Mouse (Mus musculus) lung, embryonic 14.5 days (tissue): ENCODE measurements around the gene Morf4l1. TPM values are rescaled to one million over a fixed set of nuclear protein-coding genes. Genes with fewer than 3 reads are reported as not detected.
"Not testable (repeated sequence)": the region's sequence is repeated elsewhere in the genome, so short reads cannot be mapped to it uniquely, and the experiment has no call there.

Experiments
- ATAC-seq: fragments of 200-750 bp; cut with Nextera tagmentation; 2 replicates; pipeline ENCODE4 v1.8.0; 2017; ENCODE audit warnings: mild to moderate bottlenecking, moderate TSS enrichment, moderate library complexity; ENCODE audit not compliant: insufficient read depth
- DNase-seq: peaks from one replicate; pipeline ENCODE4 v3.0.0-alpha.2; 2015
- H3K27ac ChIP-seq: fragments of 300-500 bp; sonication (generic); 2 replicates; pipeline ENCODE4 v1.5.1; 2014; ENCODE audit warnings: low read depth, mild to moderate bottlenecking, moderate library complexity
- H3K27me3 ChIP-seq: fragments of 300-500 bp; sonication (generic); 2 replicates; pipeline ENCODE4 v1.6.1; 2014; ENCODE audit warnings: low read length, control low read depth; ENCODE audit not compliant: insufficient read depth
- H3K36me3 ChIP-seq: fragments of 300-500 bp; sonication (generic); 2 replicates; pipeline ENCODE4 v1.6.1; 2014; ENCODE audit warnings: control low read depth; ENCODE audit not compliant: insufficient read depth
- H3K4me1 ChIP-seq: fragments of 300-500 bp; sonication (generic); 2 replicates; pipeline ENCODE4 v1.6.1; 2014; ENCODE audit warnings: antibody characterized with exemption, control low read depth; ENCODE audit not compliant: insufficient read depth
- H3K4me2 ChIP-seq: fragments of 300-500 bp; sonication (generic); 2 replicates; pipeline ENCODE4 v1.6.1; 2014; ENCODE audit warnings: mild to moderate bottlenecking
- H3K4me3 ChIP-seq: fragments of 300-500 bp; sonication (generic); 2 replicates; pipeline ENCODE4 v1.5.1; 2014; ENCODE audit warnings: low read depth, low read length
- H3K9ac ChIP-seq: fragments of 300-500 bp; sonication (generic); 2 replicates; pipeline ENCODE4 v1.6.1; 2014
- H3K9me3 ChIP-seq: fragments of 300-500 bp; sonication (generic); 2 replicates; pipeline ENCODE4 v1.6.1; 2016; ENCODE audit warnings: low read depth, low read length, control low read depth
- CTCF ChIP-seq: IDR thresholded peaks from 2 replicates; pipeline ENCODE4 v1.5.1; 2016; ENCODE audit warnings: antibody characterized with exemption, low read depth
- WGBS: fragments of 180-500 bp; shearing (Covaris S2); extraction: QIAGEN DNeasy Blood & Tissue Kit; methylation state at CpG from one replicate; pipeline ENCODE4 v1.1.7; 2014; 5-methylcytosine and 5-hydroxymethylcytosine counted together
- polyA plus RNA-seq: library from polyadenylated mRNA; unstranded; fragments of >200 nt; fragmentation: Nextera tagmentation; extraction: Ambion mirVana; gene quantifications from 2 replicates; pipeline ENCODE4 v1.2.1, GENCODE M21; 2014

The Morf4l1 gene
- polyA plus RNA-seq, 1 experiment from 2014 or later, result 416 TPM

DNA sequence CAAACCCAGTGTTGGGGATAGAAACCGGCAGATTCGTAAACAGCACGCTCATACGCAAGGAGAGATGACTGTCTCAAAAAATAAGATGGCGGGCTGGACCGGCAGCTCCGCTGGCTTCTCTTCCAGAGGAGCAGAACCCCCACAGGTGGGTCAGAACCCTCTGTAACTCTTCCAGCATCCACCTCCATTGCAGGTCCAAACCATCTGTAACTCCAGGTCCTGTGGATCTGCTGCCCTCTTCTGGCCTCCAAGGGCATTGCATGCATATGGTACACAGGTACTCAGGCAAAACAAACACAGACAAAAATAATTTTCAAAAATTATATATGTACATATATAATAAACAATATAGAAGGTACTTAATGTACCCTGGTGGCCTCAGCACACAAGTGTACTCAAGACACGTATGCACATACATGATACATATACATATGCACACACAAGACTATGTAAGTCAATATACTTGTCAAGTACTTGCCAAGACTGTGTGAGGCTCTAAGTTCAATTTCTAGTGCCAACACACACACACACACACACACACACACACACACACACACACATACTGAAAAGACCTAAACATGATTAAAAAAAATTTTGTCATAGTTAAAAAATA, 37.6 kb downstream of the Morf4l1 start:
- ATAC-seq (peak; percentile 67; the same call in 1 of the 2 replicates), DNase-seq (peak; percentile 78)
- WGBS, result 60% methylated on average over 8 of the region's 8 CpGs
- Histone ChIP-seq H3K27me3 (no peaks in the 10 kb centered on the region), H3K4me1 (no peaks in the 10 kb centered on the region), H3K4me3 (no peak overlapping the region), H3K4me2 (no peak overlapping the region), H3K9me3 (no peaks in the 10 kb centered on the region), H3K27ac (no peak overlapping the region), H3K9ac (no peak overlapping the region), H3K36me3 (no peaks in the 10 kb centered on the region)
- TF ChIP-seq CTCF, result peak; percentile 93

DNA sequence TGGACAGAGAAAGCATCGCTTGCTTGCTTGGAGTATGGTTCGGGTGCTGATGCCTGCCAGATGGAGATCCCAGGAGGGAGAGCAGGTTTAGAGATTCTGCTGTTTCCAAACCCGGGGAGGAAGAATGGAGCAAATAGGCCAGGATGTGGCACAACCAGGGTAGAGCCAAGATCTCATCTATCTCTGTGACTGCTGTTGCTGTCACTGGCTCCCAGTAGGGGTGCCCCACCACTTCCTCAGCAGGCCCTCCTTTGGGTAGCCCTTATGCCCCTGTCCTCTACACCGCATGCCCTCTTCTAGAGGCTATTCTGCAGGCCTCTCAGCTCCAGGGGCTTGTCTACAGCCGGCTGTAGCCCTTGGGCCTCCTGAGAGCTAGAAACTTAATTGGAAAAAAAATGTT, 38.4 kb downstream of the Morf4l1 start:
- no peak for DNase-seq
- 80% methylated on average over 5 of the region's 5 CpGs for WGBS
- no peak overlapping the region for H3K9ac ChIP-seq

DNA sequence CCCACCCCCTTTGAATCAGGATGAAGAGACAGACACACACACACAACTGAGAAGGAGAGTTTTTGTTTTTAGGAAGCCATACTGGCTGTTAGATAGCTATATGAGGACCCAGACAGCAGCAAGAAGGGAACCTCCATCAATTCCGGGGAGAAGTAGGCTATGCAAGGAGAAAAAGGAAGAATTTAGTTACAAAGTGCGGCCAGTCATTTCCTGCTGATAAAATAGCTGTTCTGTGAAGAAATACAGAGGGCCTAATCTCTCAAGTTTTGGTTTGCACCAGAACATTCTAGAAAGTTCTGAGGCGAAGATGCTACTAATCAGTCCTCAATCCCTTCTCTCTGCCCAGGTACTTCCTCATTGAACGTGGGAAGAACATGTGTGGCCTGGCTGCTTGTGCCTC, 39.2 kb downstream of the Morf4l1 start:
- TF ChIP-seq CTCF, result no peak
- Histone ChIP-seq H3K4me3 (no peak overlapping the region), H3K9ac (no peak overlapping the region), H3K27ac (no peak overlapping the region), H3K27me3 (no peaks in the 10 kb centered on the region), H3K36me3 (no peaks in the 10 kb centered on the region), H3K4me2 (no peak overlapping the region), H3K4me1 (no peaks in the 10 kb centered on the region), H3K9me3 (no peaks in the 10 kb centered on the region)
- ATAC-seq (no peak), DNase-seq (no peak)
- 62% methylated on average over 4 of the region's 4 CpGs for WGBS

More for the DNA sequence above, 38.4 kb downstream of the Morf4l1 start:
- H3K27me3 ChIP-seq, result no peaks in the 10 kb centered on the region
- no peaks in the 10 kb centered on the region for H3K4me1 ChIP-seq
- H3K4me2 ChIP-seq, result no peak overlapping the region
- H3K9me3 ChIP-seq, result no peaks in the 10 kb centered on the region
- no peak overlapping the region for H3K4me3 ChIP-seq
- no peak for TF ChIP-seq CTCF
- no peak; the same call in 1 of the 2 replicates for ATAC-seq
- H3K27ac ChIP-seq, result no peak overlapping the region
- no peaks in the 10 kb centered on the region for H3K36me3 ChIP-seq

DNA sequence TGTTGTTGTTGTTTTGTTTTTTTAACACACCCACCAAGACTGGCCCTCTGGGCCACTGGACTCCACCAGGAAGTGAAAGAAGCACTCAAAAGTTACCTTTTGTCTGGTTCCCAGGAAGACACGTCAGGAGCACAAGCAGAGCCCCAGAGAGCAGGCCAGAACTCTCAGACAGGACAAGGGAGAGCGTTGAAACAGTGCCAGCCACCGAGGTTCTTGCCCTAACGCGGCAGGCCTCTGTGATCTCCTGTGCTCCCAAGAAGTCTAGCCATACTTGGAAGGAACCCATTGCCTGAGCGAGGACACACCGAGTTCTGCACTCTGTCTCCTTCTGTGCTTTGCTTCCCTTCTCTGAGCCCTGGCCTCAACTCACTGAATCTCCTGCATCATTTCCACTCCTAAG, 44.4 kb downstream of the Morf4l1 start:
- H3K9ac ChIP-seq, result no peak overlapping the region
- DNase-seq (no peak), ATAC-seq (no peak)
- H3K36me3 ChIP-seq, result no peaks in the 10 kb centered on the region
- no peak overlapping the region for H3K4me3 ChIP-seq
- H3K4me1 ChIP-seq, result peaks cover 3% of the 10 kb centered on the region; the same call in 1 of the 2 replicates
- 77% methylated on average over 7 of the region's 7 CpGs for WGBS
- H3K27me3 ChIP-seq, result no peaks in the 10 kb centered on the region
- H3K27ac ChIP-seq, result no peak overlapping the region
- H3K9me3 ChIP-seq, result no peaks in the 10 kb centered on the region
- H3K4me2 ChIP-seq, result no peak overlapping the region
- no peak for TF ChIP-seq CTCF

DNA sequence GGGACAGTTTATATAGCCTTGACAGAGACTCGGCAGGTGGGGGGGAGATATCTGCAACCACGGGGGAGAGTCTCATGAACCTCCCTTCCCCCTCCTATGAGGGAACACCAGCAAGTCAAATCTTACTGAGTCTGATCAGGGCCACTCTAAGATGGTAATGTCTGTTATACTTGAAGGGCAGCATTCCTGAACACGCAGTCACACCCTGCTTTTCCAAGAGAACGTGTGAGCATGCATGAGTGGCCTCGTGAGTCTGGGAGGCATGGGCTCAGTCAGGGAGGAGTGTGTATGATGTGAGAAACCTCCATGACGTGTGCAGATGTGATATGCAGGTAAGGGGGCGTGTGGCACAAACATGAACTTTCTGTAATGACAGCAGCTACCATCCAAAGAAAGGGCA, 45.1 kb downstream of the Morf4l1 start:
- no peak overlapping the region for H3K4me2 ChIP-seq
- H3K9me3 ChIP-seq, result no peaks in the 10 kb centered on the region
- H3K27ac ChIP-seq, result no peak overlapping the region; the same call in 1 of the 2 replicates
- no peaks in the 10 kb centered on the region for H3K36me3 ChIP-seq
- DNase-seq, result peak; percentile 63
- no peaks in the 10 kb centered on the region for H3K27me3 ChIP-seq
- no peak overlapping the region for H3K4me3 ChIP-seq
- H3K4me1 ChIP-seq, result peaks cover 3% of the 10 kb centered on the region; the same call in 1 of the 2 replicates
- no peak overlapping the region for H3K9ac ChIP-seq
- no peak for TF ChIP-seq CTCF
- ATAC-seq, result peak; percentile 85
- WGBS, result 45% methylated on average over 7 of the region's 7 CpGs

DNA sequence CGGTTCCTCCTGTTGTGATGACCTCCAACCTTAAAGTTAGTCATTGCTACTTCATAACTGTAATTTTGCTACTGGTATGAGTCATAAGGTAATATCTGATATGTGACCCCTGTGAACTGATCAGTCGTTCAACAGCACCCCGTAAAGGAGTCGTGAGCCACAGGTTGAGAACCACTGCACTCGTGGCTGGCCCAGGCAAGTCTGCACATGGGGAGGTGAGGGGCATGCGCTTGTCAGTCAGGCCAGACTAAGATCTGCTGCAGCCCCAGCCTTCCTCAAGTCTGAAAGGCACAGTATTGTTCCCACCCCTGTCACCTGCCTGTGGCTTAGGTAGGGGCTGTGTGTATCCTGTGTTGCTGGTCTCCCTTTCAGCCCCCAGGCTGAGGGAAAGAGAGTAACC, 45.8 kb downstream of the Morf4l1 start:
- whole genome bisulfite sequencing, result 81% methylated on average over 6 of the region's 6 CpGs
- Histone ChIP-seq H3K4me3 (no peak overlapping the region), H3K27ac (0 out of 2 replicates have a peak overlapping the region, but pooled peaks have one; percentile 26)

DNA sequence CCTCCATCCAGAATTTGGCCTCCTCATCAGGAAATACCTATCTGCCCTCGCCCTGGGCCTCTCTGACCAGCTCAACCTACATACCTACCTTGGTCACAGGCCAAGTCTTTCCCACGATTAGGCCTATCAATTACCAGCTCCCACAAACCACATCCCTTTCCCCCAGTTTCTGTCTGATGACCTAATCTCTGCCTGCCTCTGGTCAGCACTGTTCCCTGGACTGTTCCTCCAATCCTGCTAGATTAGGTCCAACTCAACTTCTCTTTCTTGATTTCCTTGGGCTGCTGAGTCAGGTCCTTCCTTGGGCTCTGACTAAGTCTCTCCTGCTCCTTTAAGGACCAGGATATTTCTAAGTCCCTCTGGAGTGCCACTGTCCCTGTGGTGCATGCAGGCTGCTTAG, 47.2 kb downstream of the Morf4l1 start:
- no peaks in the 10 kb centered on the region for H3K36me3 ChIP-seq
- H3K9ac ChIP-seq, result no peak overlapping the region
- no peak for TF ChIP-seq CTCF
- no peaks in the 10 kb centered on the region for H3K27me3 ChIP-seq
- 70% methylated on average over 2 of the region's 2 CpGs for WGBS
- ATAC-seq (no peak), DNase-seq (no peak)
- no peak overlapping the region for H3K4me3 ChIP-seq
- no peak overlapping the region for H3K4me2 ChIP-seq
- no peaks in the 10 kb centered on the region for H3K9me3 ChIP-seq
- H3K4me1 ChIP-seq, result peaks cover 3% of the 10 kb centered on the region; the same call in 1 of the 2 replicates
- no peak overlapping the region for H3K27ac ChIP-seq

More for the DNA sequence above, 45.8 kb downstream of the Morf4l1 start:
- H3K27me3 ChIP-seq, result no peaks in the 10 kb centered on the region
- peaks cover 3% of the 10 kb centered on the region; the same call in 1 of the 2 replicates for H3K4me1 ChIP-seq
- peak; percentile 16; the same call in 1 of the 2 replicates for ATAC-seq
- TF ChIP-seq CTCF, result no peak
- no peaks in the 10 kb centered on the region for H3K36me3 ChIP-seq
- no peaks in the 10 kb centered on the region for H3K9me3 ChIP-seq
- DNase-seq, result no peak
- no peak overlapping the region for H3K9ac ChIP-seq
- H3K4me2 ChIP-seq, result no peak overlapping the region

DNA sequence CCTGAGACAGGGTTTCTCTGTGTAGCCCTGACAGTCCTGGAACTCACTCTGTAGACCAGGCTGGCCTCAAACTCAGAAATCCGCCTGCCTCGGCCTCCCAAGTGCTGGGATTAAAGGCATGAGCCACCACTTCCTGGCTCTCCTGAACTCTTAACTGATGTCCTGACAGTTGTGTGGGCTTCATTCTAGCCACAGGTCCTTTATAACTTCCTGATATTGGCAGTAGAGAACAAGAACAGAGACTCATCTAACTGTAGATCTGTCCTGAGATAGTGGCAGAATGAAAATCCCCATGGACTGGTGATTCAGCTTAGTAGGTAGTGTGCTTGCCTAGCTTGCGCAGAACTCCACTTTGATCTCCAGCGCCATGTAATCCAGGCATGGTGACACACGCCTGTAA, 53.6 kb downstream of the Morf4l1 start:
- not testable (repeated sequence) for H3K36me3 ChIP-seq, DNase-seq, H3K4me2 ChIP-seq, H3K4me1 ChIP-seq, H3K9ac ChIP-seq, H3K27me3 ChIP-seq, H3K27ac ChIP-seq, H3K4me3 ChIP-seq, H3K9me3 ChIP-seq, ATAC-seq
- WGBS, result 92% methylated on average over 5 of the region's 5 CpGs
